In the genomic region with DNA sequence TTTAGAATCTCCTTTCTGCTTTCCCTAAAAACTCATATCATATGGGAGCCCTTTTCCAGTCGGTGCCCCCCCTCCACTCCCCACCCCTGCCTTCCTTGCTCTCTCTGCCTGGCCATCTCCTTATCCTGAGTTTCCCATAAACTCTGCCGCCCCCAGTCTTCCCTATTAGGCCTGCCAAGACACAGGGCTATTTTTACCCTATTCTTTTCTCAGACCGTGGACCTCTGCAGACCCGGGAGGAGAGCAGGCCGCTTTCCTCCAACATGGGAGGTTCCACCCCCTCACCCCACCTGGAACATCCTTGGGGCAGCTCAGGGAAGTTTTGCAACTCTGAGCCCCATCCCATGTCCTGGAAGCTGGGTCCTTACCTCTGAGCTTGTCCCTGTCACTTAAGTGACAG, we compare ENCODE assay signal across 13 mouse cellular contexts. TPM values are rescaled to one million over a fixed set of nuclear protein-coding genes. Genes with fewer than 3 reads are reported as not detected.
A peak's percentile ranks its signal among the peaks of the same experiment; 100 is the strongest.
DNase-seq lines count a peak whose midpoint lies in the region; ATAC-seq and TF ChIP-seq lines count a peak whose summit lies in the region.
"Had no signal": no experiment of that assay in that cellular context is flagged by ENCODE, and none has a peak within 500 bp of the region (broad histone marks: within the 10 kb centered on the region; RNA-seq: fewer than 3 reads in every experiment).

No protein-coding gene starts in this region.

- peaks cover 74% of the 10 kb centered on the region for H3K79me3 ChIP-seq in C2C12 (ENCODE audit: low read depth)

- H3K27ac ChIP-seq in kidney, embryonic 15.5 days: no peak overlapping the region
- peak overlapping the region; percentile 95 for H3K27ac ChIP-seq in heart, embryonic 10.5 days
- no peak overlapping the region for H3K27ac ChIP-seq in intestine, embryonic 16.5 days (ENCODE audit: low read length)
- no peak overlapping the region for H3K27ac ChIP-seq in forebrain, embryonic 11.5 days (ENCODE audit: low read depth, low read length)
- H3K27ac ChIP-seq: forebrain, embryonic 10.5 days; midbrain, embryonic 12.5 days had no signal

- H3K79me2 ChIP-seq in C2C12 (ENCODE audit: control insufficient read depth, insufficient read depth): peaks cover 98% of the 10 kb centered on the region

- no peak overlapping the region for H3K9ac ChIP-seq in kidney, embryonic 15.5 days
- no peak overlapping the region for H3K9ac ChIP-seq in intestine, embryonic 16.5 days (ENCODE audit: low read depth, low read length)
- H3K9ac ChIP-seq in forebrain, embryonic 11.5 days (ENCODE audit: low read length): no peak overlapping the region
- H3K9ac ChIP-seq: midbrain, embryonic 12.5 days had no signal

- no peak overlapping the region for H3K4me3 ChIP-seq in kidney, embryonic 15.5 days (replicated peaks)
- H3K4me3 ChIP-seq in C2C12 (ENCODE audit: insufficient read depth, poor library complexity, severe bottlenecking): peak overlapping the region; percentile 96
- H3K4me3 ChIP-seq in heart, embryonic 10.5 days: peak overlapping the region; percentile 82
- H3K4me3 ChIP-seq in intestine, embryonic 16.5 days (ENCODE audit: low read length): peak overlapping the region; percentile 77; the same call in 1 of the 2 replicates
- no peak overlapping the region for H3K4me3 ChIP-seq in forebrain, embryonic 11.5 days (ENCODE audit: low read depth, low read length)
- H3K4me3 ChIP-seq: forebrain, embryonic 10.5 days; midbrain, embryonic 12.5 days had no signal

- 55% methylated on average over 5 of the region's 5 CpGs for WGBS in kidney, embryonic 15.5 days
- 25% methylated on average over 5 of the region's 5 CpGs for WGBS in heart, embryonic 10.5 days
- WGBS in intestine, embryonic 16.5 days: 68% methylated on average over 5 of the region's 5 CpGs
- WGBS in forebrain, embryonic 11.5 days: 64% methylated on average over 5 of the region's 5 CpGs

- H3K9me3 ChIP-seq in kidney, embryonic 15.5 days (replicated peaks): no peaks in the 10 kb centered on the region
- H3K9me3 ChIP-seq in heart, embryonic 10.5 days: no peaks in the 10 kb centered on the region
- no peaks in the 10 kb centered on the region for H3K9me3 ChIP-seq in intestine, embryonic 16.5 days (ENCODE audit: control insufficient read depth, low read length)
- no peaks in the 10 kb centered on the region for H3K9me3 ChIP-seq in forebrain, embryonic 11.5 days (ENCODE audit: control insufficient read depth, low read length)
- H3K9me3 ChIP-seq: forebrain, embryonic 10.5 days; midbrain, embryonic 12.5 days had no signal

- peak overlapping the region; percentile 72; the same call in 1 of the 2 replicates for H3K4me2 ChIP-seq in kidney, embryonic 15.5 days
- peak overlapping the region; percentile 88 for H3K4me2 ChIP-seq in intestine, embryonic 16.5 days (ENCODE audit: low read depth, low read length)
- H3K4me2 ChIP-seq in forebrain, embryonic 11.5 days (ENCODE audit: low read depth, low read length, severe bottlenecking): no peak overlapping the region
- H3K4me2 ChIP-seq: midbrain, embryonic 12.5 days had no signal

- no peak for TF ChIP-seq CTCF in C2C12 (IDR thresholded peaks at IDR 0.05; ENCODE audit: control insufficient read depth, insufficient read depth, insufficient read length)

- peaks cover 66% of the 10 kb centered on the region for H3K27me3 ChIP-seq in kidney, embryonic 15.5 days
- H3K27me3 ChIP-seq in C2C12 (ENCODE audit: control insufficient read depth, insufficient read depth, insufficient read length): no peaks in the 10 kb centered on the region
- H3K27me3 ChIP-seq in heart, embryonic 10.5 days (ENCODE audit: insufficient read depth, poor library complexity, severe bottlenecking): peaks cover 62% of the 10 kb centered on the region
- H3K27me3 ChIP-seq in intestine, embryonic 16.5 days (replicated peaks; ENCODE audit: control insufficient read depth, insufficient read depth, low read length): no peaks in the 10 kb centered on the region
- H3K27me3 ChIP-seq in forebrain, embryonic 11.5 days (ENCODE audit: control insufficient read depth, insufficient read depth, low read length): peaks cover 39% of the 10 kb centered on the region

- no peak overlapping the region for H3ac ChIP-seq in C2C12 (ENCODE audit: control insufficient read depth, insufficient read length, low read depth)

- ATAC-seq in kidney, embryonic 15.5 days (replicated peaks; ENCODE audit: low FRiP score): no peak
- ATAC-seq in intestine, embryonic 16.5 days: no peak
- no peak for ATAC-seq in forebrain, embryonic 11.5 days (replicated peaks; ENCODE audit: low FRiP score)

- H3K36me3 ChIP-seq in kidney, embryonic 15.5 days: no peaks in the 10 kb centered on the region
- H3K36me3 ChIP-seq in C2C12 (ENCODE audit: control insufficient read depth, insufficient read depth): peaks cover 53% of the 10 kb centered on the region
- peaks cover 34% of the 10 kb centered on the region for H3K36me3 ChIP-seq in heart, embryonic 10.5 days
- no peaks in the 10 kb centered on the region for H3K36me3 ChIP-seq in intestine, embryonic 16.5 days (ENCODE audit: control insufficient read depth, insufficient read depth, low read length)
- no peaks in the 10 kb centered on the region for H3K36me3 ChIP-seq in forebrain, embryonic 11.5 days (ENCODE audit: control insufficient read depth, insufficient read depth, low read length)
- H3K36me3 ChIP-seq: forebrain, embryonic 10.5 days; midbrain, embryonic 12.5 days had no signal

- peaks cover 57% of the 10 kb centered on the region for H3K4me1 ChIP-seq in kidney, embryonic 15.5 days
- peaks cover 91% of the 10 kb centered on the region for H3K4me1 ChIP-seq in heart, embryonic 10.5 days
- peaks cover 31% of the 10 kb centered on the region for H3K4me1 ChIP-seq in intestine, embryonic 16.5 days (ENCODE audit: control insufficient read depth, insufficient read depth, low read length)
- peaks cover 10% of the 10 kb centered on the region; the same call in 1 of the 2 replicates for H3K4me1 ChIP-seq in forebrain, embryonic 11.5 days (replicated peaks; ENCODE audit: control insufficient read depth, insufficient read depth, low read length)

- DNase-seq in kidney, adult 11 months: no peak
- DNase-seq in heart, embryonic 10.5 days (ENCODE audit: low spot score): no peak
- no peak for DNase-seq in forebrain, embryonic 11.5 days (ENCODE audit: low spot score)
- DNase-seq in right cerebral cortex, postnatal 10 days (ENCODE audit: low spot score in 2 of 2): no peak
- DNase-seq in left cerebral cortex, adult 9 months (ENCODE audit: low spot score in 2 of 2): no peak
- DNase-seq: adrenal gland, postnatal 14 days; kidney, adult 8-10 months; layer of hippocampus, postnatal 36 days had no signal

TF ChIP-seq in C2C12, 6 proteins besides CTCF, POLR2A, EP300 and RAD21:
- no peak for TF ChIP-seq CEBPB (IDR thresholded peaks at IDR 0.05; ENCODE audit: low read depth)
- no peak for TF ChIP-seq FOSL1 (IDR thresholded peaks at IDR 0.05; ENCODE audit: insufficient read depth, low read length, poor library complexity, severe bottlenecking)
- no peak for TF ChIP-seq MAX (IDR thresholded peaks at IDR 0.05)
- no peak for TF ChIP-seq MYOD1 (IDR thresholded peaks at IDR 0.05; ENCODE audit: control insufficient read depth, insufficient read length, low read depth)
- TF ChIP-seq MYOG (IDR thresholded peaks at IDR 0.05; ENCODE audit: control insufficient read depth, extremely low read depth, insufficient read length): no peak

RNA-seq across cellular contexts. Expression of gene Cavin1, which starts 3.3 kb away (rescaled TPM):
- 131 and 150 TPM in 2 replicates for polyA plus RNA-seq in kidney, embryonic 15.5 days (2015; fragmentation: Nextera tagmentation; extraction: Ambion mirVana)
- polyA plus RNA-seq in C2C12 (2012; fragmentation: generic; extraction: Trizol): 418 TPM
- 139 and 252 TPM in 2 replicates for polyA plus RNA-seq in heart, embryonic 10.5 days (2016; fragmentation: Nextera tagmentation; extraction: Ambion mirVana)
- polyA plus RNA-seq in intestine, embryonic 16.5 days (2015; fragmentation: Nextera tagmentation; extraction: Ambion mirVana): 214 and 221 TPM in 2 replicates
- 11.8 and 14.2 TPM in 2 replicates for polyA plus RNA-seq in forebrain, embryonic 11.5 days (2014; fragmentation: Nextera tagmentation; extraction: Ambion mirVana)

RNA-seq across cellular contexts. Expression of gene Stat3, which starts 28.0 kb away (rescaled TPM):
- polyA plus RNA-seq in kidney, embryonic 15.5 days (2015; fragmentation: Nextera tagmentation; extraction: Ambion mirVana): 44.8 and 45.1 TPM in 2 replicates
- polyA plus RNA-seq in C2C12 (2012; fragmentation: generic; extraction: Trizol): 36.1 TPM
- polyA plus RNA-seq in heart, embryonic 10.5 days (2016; fragmentation: Nextera tagmentation; extraction: Ambion mirVana): 33.7 and 41.5 TPM in 2 replicates
- polyA plus RNA-seq in intestine, embryonic 16.5 days (2015; fragmentation: Nextera tagmentation; extraction: Ambion mirVana): 48.9 and 53.2 TPM in 2 replicates
- polyA plus RNA-seq in forebrain, embryonic 11.5 days (2014; fragmentation: Nextera tagmentation; extraction: Ambion mirVana): 26.2 and 27.8 TPM in 2 replicates

RNA-seq across cellular contexts. Expression of gene Atp6v0a1, which starts 41.9 kb away (rescaled TPM):
- polyA plus RNA-seq in kidney, embryonic 15.5 days (2015; fragmentation: Nextera tagmentation; extraction: Ambion mirVana): 36.1 and 46.0 TPM in 2 replicates
- polyA plus RNA-seq in C2C12 (2012; fragmentation: generic; extraction: Trizol): 22.8 TPM
- 54.4 and 66.3 TPM in 2 replicates for polyA plus RNA-seq in heart, embryonic 10.5 days (2016; fragmentation: Nextera tagmentation; extraction: Ambion mirVana)
- polyA plus RNA-seq in intestine, embryonic 16.5 days (2015; fragmentation: Nextera tagmentation; extraction: Ambion mirVana): 38.8 and 43.3 TPM in 2 replicates
- polyA plus RNA-seq in forebrain, embryonic 11.5 days (2014; fragmentation: Nextera tagmentation; extraction: Ambion mirVana): 44.7 and 47.0 TPM in 2 replicates

Comparison
In these comparisons a context has a peak if more than half of its experiments do, and no peak if none do; other contexts are left out.
1. H3K4me3 ChIP-seq: peak in C2C12 (single experiment), heart, embryonic 10.5 days (single experiment) and intestine, embryonic 16.5 days (single experiment); none in kidney, embryonic 15.5 days (single experiment) and forebrain, embryonic 11.5 days (single experiment).